Mouse (Mus musculus): ENCODE results near the gene Ddx5.
"Not testable (repeated sequence)": the region's sequence is repeated elsewhere in the genome, so short reads cannot be mapped to it uniquely, and the experiment has no call there.

Gene Ddx5

DNA sequence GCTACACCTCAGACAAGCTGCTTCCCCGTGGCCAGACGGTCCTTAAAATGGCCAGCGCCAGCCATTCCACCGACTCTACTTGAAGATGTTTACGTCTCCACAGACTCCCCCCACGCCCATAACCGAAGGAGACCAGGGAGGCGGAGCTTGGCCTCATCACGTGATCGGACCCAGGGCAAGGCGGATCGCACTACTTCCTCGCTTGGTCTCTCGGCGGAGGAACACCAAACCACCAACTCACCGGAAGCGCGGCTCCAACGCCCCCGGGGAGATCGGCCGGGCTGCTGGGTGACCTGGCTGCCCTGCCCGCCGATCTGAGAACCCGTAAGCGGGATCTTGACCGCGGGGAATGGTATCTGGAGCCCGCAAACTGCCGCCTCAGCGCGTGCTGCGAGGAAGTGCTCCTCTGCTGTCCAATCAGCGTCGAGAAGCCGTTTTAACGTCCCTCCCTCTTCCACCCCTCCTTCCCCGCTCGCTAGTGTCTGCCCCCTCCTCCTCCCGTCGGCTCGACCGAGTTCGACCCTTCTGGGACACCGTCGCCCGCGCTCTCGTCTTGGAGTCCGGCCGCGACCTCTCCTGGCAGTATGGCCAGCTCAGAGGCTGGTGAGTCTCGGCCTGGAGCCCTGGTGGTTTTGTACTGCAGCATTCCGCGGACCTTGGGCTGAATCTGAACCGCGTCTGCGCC, at the start of gene Ddx5, which contains the start of gene Cep95:
Gene Ddx5, minus strand, starts transcription at position 411 of the 685 bp plus-strand sequence.
Gene Cep95, plus strand, starts transcription at position 478 of the 685 bp plus-strand sequence.
- in situ Hi-C loops (cut with MboI, MseI) = no loop called here

DNA sequence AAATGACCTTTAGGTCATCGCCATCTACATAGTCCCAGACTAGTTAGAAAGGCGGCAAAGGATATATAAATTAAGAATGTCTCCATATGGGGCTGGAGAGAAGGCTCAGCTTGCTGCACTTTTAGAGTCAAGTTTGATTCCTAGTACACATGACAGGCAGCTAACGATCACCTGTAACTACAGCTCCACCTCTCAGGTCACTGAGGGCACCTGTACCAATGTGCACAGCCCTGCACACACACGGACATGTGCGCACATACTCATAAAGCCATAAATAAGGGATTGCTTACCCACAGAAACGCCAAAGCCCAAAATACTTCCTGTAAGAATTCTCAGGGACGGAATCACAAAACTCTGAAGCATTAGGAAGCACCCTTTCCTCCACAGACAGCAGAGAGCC, 39.1 kb upstream of the Ddx5 start:
- in situ Hi-C loops (cut with MboI, MseI) = no loop called here

DNA sequence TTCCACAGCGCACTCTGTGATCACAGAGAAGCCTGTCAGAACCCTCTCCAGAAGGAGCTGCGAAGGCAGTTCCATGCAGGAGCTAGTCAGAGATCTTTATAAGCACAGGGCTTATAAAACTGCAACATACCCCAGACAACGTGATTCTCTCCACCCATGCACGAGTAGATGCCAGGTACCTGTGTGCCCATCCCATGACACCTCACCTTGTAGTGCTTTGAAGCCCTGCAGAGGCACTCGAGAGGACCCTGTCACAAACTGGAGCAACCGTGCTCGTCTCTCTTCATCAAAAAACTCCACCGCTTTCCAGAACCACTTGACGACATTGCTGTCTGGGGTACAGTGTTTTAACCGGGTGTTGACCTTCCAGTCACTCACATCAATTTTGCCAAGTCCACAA, 35.4 kb upstream of the Ddx5 start:
- in situ Hi-C loops (cut with MboI, MseI) = no loop called here

DNA sequence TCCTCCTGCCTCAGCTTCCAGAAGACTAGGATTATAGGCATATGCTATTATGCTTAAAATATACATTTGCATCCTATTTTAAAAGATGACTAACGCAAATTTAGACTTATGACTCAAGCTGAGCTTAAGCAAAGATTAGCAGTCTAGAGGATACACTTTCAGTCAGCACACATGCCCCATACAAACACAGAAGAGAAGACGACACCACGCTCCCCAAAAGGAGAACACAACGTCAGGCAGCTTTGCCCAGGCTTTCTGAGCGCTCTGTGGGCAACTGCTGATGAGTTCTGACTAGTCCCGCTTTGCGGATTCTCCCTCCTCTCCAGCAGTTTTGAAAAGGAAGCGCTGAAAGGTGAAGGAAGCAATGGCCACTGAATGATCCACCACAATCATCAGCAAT, 34.8 kb upstream of the Ddx5 start:
- in situ Hi-C loops (cut with MboI, MseI) = no loop called here

DNA sequence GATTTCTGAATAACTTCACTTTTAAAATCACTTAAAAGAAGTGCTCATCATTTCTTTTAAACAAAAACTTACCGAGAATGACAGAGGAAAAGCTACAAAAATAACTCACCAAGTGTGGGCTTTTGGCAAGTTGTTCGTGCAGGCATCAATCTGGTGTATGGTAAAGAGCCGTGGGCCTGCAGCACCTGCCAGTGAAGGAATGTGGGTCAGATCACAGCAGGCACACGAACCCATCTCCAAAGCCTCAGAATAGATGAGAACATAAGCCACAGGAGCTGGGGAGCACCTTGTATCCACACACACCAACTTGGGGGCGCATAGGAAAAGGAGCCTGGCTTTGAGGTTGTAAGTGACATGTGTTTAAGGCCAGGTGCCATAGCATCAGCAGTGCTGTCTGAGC, 33.9 kb upstream of the Ddx5 start:
- in situ Hi-C loops (cut with MboI, MseI) = no loop called here

DNA sequence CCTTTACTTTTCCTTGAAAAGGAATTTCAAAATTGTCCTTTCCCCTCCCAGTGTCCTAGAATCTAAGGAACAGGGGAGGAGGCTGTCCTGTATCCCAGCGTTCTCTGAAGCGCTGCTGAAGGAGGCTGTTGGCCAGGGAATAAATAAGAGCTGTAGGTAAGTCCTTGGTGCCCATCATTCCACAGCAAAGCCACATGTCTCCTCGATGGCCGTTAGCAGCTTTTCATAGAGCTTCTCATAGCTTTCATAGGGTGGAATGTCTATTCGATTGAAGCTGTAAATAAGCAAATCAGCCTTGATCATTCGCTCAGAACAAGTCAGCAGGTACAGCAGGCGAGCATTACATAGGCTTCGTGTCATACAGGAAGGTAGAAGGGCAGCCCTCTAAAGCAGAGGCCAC, 33.5 kb upstream of the Ddx5 start:
- in situ Hi-C loops (cut with MboI, MseI) = no loop called here

DNA sequence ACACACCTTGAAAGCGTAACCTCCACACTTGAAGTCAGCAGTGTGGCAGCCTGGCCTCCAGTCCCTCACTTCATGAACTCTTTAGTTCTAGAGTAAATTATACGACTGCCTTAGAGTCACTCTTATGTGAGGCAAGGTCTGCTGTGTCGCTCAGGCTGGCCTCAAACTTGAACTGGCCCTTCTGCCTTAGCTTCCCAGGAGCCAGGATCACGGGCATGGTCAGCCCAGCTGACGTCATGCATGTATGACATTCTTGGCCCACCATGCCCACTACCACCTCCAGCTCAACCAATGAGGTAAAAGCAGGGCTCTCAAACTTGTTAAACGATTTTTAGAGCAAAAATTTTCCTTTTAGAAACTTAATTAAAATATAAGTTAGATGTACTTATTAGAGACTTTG, 32.4 kb upstream of the Ddx5 start:
- in situ Hi-C loops (cut with MboI, MseI) = no loop called here

DNA sequence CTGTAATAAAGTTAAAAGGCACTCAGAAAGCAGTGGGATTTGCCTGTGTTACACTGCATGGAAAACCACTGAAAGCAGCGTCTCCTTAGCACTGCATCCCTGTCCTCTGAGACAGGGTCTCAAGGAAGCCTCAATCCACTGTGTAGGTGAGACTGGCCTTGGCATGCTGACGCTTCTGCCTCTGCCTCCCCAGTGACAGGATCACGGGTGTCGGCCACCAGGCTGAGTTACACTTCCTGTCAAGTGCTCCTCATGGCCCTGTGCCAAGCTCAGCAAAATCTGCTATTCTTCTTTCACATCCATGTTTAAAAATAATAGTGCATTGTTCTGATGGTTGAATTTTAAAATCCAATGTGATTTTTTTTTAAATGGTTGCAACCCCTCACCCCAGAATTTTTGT, 32.0 kb upstream of the Ddx5 start:
- in situ Hi-C loops (cut with MboI, MseI) = no loop called here

DNA sequence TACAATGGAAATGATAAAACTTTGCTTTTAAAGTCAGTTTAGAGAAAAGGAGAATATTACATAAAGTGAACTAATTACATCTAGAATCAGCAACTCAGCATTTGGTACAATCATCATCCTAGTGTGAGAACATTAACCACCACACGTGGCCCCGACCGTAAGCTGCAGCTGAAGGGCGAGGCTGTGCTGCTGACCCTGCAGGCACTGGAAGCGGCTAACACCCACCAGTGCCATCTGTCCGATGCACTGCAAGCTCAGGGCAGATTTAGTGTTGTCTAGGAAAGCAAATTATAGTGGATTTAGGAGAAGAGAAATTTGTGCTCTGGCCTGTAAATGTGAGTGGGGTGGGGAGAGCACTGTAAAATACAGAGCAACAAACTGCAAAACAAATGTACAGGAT, 31.3 kb upstream of the Ddx5 start:
- in situ Hi-C loops (cut with MboI, MseI) = no loop called here

DNA sequence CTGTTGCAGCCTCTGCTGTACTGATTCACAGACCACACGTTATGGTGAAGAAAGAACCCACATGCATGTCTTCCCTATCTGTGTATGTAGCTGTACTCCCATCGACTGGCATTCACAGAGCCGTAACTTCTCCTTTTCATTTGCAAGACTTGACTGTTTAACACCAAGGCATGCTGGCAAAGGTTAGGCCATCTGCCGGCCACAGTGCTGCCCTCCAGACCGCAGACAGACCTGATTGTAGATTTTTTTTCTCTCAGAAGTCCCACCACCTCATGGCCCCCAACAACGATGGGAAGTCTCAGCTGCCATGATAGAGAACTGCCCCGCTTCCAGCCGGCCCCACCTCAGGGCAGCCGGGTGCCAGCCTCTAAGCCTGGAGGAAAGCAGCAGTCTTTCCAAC, 30.6 kb upstream of the Ddx5 start:
- in situ Hi-C loops (cut with MboI, MseI) = no loop called here

DNA sequence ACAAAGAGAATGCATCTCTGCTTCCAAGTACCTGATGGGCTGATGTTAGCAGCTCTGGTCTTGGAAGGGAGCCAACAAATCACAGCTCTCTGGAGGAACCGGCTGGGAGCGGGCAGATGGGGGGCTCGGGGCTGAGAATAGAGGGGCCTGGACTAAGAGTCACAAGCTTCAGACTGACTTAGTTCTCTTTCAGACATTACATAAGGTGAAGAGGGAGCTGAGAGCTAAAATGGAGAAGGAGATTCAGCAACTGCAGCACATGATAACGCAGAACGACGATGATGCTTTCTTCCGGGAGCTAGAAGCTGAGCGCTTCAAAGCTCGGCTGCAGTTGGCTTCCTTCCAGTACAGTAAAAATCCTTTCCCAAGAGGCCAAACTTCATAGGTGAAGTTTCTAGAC, 29.4 kb upstream of the Ddx5 start:
- in situ Hi-C loops (cut with MboI, MseI) = no loop called here

DNA sequence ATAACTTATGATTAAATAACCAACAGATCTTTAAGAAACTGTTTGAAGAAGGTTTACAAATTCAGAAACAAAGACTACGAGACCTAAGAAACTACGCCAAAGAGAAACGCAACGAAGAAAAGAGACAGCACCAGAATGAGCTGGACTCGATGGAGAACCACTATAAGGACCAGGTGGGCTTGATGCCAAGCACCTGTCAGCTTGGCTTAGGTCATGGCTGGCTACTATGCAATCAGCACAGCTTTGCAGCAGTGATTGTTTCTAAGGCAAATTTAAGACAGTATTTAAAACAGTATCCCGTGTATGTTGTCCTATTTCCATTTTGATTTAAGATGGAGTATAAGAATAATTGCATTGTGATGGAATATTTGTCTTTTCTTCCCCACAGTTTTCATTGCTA, 28.8 kb upstream of the Ddx5 start:
- in situ Hi-C loops (cut with MboI, MseI) = no loop called here

DNA sequence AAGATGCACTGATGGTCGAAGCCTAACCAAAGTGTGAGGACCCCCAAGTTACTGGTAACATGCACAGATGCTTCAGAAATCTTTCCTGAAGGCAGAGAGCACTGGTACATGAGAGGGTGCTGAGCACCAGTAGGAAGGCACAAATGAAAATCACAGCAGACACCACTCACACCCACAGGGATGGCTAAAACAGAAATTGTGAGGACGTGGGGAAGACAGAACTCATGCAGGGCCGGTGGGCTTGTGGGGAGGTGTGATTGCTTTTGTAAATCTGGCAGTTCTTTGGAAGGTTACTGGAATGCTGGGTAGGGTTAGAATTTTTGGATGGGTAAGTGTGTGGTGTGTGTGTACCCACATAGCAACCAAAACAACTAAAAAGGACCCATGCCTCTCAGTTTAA, 28.2 kb upstream of the Ddx5 start:
- in situ Hi-C loops (cut with MboI, MseI) = no loop called here

DNA sequence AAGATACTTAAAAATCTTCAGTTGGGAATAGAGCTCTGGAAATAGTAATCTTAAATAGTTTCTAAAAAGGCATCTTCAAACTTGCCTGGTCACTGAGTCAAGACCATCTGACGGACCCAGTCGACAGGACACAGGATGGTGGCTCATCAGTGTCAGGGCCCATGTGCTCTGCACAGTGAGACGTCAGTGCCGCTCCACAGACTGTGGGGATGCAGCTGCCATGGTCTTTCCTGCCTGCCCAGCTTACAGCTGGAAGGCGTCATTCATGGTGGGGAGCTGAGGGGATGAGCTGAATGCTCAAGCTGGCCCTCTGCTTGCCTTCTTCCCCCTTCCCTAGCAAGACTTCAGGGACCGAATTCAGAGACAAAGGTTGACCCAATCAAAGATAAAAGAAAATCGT, 27.3 kb upstream of the Ddx5 start:
- in situ Hi-C loops (cut with MboI, MseI) = no loop called here

DNA sequence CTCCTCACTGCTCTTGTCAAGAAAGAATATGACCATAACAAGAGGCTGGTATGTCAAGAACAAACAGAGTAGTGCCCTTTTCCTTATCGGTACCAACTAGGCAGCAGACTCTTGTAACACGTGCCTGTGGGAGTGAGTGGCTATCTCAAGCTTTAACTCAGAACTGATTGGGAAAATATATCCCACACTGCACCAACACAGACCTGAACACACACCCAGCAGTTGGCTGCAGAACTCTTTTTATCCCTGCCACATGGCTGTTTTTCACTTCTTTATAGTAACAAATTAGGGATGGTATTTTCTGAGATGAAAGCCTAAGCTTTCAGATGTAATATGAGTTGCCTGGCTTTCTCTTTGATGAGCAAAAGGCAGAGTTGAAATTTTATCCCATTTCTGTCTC, 26.8 kb upstream of the Ddx5 start:
- in situ Hi-C loops (cut with MboI, MseI) = no loop called here

DNA sequence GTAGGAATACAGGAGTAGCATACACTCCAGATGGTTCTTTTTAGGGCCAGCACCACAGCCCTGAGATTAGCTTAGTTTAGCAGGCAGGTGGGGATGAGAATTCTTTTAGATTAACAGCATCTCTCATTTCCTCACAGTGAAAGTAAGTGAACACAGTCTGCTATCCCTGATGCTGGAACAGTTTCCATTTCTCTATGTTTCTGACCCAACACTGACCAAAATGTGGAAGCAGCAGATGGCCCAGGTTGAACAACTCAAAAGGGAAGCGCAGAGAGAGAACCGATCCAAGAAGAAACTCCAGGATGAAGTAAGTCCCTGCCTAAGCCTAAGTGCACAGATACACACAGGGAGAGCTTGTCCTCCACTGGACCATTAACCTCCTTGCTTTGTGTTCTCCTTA, 26.3 kb upstream of the Ddx5 start:
- in situ Hi-C loops (cut with MboI, MseI) = no loop called here

DNA sequence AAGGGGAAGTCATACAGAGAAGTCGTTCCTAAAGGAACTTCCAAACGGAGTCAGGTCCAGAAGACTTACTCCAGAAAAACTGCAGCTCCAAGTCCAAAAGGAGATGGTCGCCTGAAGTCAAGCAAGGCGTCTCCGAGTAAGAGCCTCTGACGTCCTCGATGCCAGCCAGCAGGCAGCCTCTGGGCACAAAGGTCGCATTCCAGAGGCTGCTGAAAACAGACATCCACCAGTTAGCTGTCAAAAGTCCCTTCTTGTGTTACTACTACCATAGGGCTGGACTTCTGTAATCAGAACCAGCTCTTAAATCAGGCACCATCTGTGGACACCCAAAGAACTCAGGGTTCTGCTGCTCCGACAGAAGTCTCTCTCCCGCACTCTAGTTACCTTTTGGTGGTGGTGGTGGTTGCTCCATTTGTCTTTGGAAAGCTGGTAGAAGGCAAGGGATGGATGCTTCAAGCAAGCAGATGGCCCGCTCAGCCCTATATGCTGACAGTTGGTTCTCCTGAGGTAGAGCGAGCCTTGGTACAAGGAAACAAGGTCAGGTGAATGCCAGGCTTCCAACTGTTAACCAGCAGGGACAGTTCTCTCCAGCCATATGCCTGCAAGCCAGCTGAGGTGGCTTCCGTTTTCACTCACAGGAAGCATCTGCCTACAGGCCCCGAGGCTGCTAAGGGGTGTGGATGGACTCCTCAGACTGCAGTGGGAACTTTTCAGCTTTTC, 25.8 kb upstream of the Ddx5 start:
- in situ Hi-C loops (cut with MboI, MseI) = no loop called here

DNA sequence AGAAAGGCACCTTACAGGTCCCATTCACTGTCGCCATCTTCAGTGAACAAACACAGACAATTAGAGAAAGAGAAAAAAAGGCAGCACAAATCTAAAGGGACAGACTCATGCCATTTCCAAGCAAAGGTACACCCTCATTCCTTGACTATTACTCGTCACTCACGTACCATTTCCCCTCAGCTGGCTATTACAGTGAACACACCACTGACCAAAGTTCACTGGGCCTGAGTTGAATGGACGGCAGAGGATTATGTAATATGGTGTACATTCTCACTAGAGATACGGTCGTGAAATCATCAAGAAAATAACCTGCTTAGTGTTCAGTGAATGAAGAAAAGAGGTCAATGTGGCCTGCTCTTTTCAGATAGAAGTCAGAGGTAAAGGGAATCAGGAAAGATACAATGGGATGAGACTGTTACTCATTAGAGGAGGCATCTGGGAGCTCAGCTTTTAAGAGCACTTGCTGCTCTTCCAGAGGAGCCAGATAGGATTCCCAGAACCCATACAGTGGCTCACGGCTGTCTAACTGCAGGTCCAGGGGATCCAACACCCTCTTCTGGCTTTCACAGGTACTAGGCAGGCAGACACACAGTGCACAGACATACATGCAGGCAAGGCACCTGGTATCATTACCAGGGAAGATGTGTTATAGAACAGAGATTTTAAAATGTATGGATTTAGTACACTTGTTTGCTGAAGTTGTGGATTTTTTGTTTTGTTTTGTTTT, 23.6 kb upstream of the Ddx5 start:
- in situ Hi-C loops (cut with MboI, MseI) = no loop called here

DNA sequence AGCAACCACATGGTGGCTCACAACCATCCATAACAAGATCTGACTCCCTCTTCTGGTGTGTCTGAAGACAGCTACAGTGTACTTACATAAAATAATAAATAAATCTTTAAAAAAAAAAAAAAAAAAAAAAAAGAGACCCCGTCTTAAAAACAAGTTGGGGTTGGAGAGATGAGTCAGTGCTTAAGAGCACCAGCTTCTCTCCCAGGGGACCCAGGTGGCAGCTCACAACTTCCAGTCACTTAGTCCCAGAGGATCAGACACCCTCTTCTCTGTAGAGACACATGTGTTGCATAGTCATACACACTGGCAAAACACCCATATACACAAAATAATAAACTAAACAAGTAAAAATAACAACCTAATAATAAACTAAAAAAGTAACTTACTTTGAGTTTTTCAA, 18.5 kb upstream of the Ddx5 start:
- in situ Hi-C loops (cut with MboI, MseI) = not testable (repeated sequence)

DNA sequence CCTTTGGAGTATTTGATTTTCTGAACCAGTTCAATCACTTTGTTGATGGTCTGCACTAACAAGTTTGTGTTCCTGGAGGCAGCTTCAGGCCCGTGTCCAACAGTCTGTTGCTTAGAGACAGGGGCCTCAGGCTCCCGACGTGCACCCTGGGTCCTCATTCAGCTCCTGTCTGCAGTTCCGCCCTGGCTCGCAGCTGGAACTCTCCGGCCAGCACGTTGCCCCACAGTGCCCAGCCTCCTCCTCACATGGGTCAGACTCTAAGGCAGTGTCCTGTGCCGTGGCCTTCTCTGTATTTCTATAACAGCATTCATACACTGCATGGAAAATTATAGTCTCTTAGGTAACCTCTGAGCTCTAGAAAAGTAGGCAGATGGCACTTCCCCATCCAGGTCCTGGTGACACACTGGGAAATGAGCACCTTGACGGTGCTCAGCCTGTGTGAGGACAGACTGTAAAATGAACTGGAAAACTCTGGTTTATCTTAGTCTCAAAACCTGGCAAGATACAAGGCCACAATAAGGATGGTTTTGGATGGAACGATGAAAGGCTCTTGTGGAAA, 13.2 kb upstream of the Ddx5 start:
- in situ Hi-C loops (cut with MboI, MseI) = no loop called here

DNA sequence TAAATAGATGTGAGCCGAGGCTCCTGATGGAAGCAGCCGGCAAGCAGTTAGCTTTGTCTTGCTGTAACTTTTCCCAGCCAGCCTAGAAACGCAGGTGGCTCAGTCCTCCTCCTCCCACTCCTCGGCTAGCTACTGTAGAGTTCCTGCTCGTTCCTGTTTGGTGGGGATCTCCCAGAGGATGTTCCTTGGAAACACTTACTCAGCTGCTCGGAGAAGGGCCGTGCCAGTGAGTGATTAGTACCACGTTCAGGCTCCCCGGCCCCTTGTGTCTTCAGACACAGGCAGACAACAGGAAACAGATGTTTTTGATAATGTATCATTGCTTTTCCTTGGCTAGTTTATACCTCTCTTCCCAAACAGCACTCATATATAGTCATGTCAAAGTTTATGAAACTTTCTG, 6.7 kb upstream of the Ddx5 start:
- in situ Hi-C loops (cut with MboI, MseI) = no loop called here

DNA sequence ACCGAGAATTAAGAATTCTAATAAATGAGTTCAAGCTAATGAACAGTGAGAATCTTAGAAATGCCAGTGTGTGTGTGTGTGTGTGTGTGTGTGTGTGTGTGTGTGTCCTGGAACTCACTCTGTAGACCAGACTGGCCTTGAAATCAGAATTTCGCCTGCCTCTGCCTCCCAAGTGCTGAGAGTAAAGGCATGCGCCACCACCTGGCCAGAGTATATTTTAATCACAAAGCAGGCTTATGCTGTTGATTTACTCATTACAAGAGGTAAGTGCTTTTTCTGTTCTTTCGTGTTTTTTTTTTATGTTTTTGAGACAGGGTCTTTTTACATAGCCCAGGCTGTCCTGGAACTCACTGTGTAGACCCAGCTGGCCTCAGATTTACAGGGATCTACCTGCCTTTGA, 4.9 kb upstream of the Ddx5 start:
- in situ Hi-C loops (cut with MboI, MseI) = no loop called here

DNA sequence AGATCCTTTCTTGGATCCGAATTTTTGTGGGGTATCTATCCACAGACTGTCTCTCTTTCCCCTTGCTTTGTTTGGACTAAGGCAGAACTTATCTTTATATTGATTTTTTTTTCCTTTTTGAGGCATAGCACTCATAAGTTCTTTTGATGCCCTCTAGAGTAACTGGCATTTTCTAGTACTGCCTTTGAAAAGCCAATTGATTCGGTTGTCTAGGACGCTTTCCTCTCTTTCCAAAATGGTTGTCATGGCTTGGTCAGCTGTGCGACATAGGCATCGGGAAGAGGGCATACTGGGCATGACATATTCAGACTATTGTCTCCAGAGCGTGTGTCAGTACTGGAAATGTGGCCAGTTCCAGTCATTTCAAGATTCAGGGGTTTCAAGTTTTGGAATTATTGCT, 664 bp upstream of the Ddx5 start:
- in situ Hi-C loops (cut with MboI, MseI) = no loop called here

Measured in regulatory T cell (primary cell).